Mouse (Mus musculus) heart, postnatal 4 days (tissue): ENCODE measurements around the gene Mt2. TPM values are rescaled to one million over a fixed set of nuclear protein-coding genes. Genes with fewer than 3 reads are reported as not detected.

Experiments
- DNase-seq: peaks from one replicate; pipeline ENCODE4 v3.0.0; 2021
- total RNA-seq, 2 experiments: library from RNA; stranded (reverse); gene quantifications; 2 replicates each; pipeline ENCODE4 v1.2.3; 2021

The Mt2 gene
- total RNA-seq, 2 experiments from 2014 or later = 35.5 to 37.4 TPM

DNA sequence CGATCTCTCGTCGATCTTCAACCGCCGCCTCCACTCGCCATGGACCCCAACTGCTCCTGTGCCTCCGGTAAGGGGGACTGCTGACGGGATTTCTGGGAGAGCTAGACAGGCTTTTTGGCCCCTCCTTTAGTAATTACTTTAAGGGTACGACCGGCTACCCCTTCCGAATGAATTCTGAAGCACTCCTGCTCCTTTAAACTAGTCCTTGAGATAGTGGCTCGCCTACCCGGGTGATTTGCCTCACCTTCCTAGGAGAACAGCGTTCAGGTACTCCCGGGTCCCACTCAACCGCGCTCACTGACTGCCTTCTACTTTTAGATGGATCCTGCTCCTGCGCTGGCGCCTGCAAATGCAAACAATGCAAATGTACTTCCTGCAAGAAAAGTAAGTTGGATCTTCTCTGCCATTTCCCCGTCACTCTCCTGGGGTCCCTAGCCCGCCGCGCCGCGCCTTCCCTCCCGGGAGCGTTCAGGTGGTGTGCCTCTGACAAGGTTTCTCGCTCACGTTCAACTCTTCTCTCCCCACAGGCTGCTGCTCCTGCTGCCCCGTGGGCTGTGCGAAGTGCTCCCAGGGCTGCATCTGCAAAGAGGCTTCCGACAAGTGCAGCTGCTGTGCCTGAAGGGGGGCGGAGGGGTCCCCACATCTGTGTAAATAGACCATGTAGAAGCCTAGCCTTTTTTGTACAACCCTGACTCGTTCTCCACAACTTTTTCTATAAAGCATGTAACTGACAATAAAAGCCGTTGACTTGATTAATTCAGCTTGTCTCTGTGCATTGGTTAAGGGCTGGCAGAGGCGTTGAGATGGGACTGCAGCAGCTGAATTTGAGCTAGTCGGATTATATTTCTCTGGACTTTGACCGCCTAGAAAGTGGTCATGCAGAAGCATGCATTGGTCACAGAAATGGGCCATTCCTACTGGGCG, 607 bp downstream of the Mt2 start:
- DNase-seq = no peak

DNA sequence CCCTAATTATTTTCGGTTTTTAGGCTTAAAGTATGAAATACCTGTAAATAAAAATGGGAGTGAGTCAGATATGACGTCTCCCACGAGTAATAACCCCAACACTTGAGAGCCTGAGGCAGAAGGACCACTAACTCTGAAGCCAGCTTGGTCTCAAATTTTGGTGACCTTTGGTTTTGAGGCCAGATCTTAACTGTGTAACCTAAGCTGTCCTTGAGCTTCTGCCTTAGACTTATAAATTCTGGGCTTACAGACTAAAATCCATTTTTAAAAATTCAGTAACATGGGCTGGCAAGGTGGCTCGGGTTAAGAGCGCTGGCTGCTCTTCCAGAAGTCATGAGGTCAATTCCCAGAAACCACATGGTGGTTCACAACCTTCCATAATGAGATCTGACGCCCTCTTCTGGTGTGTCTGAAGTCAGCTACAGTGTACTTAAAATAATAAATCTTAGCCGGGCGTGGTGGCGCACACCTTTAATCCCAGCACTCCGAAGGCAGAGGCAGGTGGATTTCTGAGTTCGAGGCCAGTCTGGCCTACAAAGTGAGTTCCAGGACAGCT, 1.5 kb downstream of the Mt2 start:
- DNase-seq = no peak

DNA sequence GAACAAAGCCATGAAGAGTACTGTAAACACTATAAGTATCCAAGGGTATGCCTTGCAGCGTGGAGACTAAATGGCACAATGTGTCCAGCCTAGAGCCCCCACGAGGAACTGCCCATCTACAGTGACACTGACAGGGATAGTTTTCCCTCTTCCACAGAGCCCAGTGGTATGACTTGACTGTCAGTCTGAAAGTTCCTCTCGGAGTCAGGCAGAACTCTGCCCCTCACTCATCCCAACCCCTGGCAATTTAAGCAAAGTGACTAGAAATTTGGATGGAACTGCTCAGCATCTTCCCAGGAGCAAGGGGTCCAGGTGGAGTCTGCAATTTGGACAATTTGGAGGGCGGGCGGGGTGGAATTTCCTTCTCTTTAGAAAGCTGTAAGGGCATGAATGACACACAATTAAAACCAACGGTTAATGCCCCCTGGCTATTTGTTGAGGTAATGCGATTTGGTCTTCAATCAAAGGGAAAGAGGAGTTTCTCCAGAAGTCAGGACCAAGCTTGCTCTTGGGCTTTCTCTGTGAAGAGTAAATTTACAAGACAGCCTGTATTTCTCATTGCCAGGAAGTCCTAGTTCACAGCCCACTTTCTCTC, 2.3 kb downstream of the Mt2 start:
- DNase-seq = no peak

DNA sequence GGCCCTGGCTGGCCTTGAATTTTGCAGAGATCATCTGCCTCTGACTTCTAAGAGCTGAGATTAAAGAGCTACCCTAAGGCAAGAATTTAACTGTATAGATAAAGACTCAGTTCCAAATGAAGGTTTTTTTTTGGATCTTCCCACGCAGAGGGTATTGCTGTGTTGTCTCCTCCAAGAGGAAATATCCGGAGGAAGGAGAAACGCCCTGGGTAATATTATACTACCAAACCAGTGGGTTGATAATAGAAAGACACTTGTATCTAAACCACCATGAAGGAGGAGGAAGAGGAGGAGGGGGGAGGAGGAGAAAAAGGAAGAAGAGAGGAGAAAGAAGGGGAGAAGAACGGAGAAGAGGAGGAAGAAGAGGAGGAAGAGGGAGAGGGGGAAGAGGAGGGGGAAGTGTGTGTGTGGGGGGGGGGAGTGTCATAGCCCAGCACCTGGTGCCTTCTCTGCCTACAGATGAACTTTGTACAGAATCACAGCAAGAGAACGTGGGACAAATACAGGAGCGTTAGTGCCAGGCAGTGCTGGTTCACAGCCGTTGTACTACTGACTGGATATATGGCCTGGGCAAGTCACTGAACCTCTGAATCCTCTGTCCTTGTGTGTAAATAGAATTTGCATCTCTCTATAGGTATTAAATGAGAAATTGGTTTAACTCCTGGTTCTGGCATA, 5.4 kb downstream of the Mt2 start:
- no peak for DNase-seq

DNA sequence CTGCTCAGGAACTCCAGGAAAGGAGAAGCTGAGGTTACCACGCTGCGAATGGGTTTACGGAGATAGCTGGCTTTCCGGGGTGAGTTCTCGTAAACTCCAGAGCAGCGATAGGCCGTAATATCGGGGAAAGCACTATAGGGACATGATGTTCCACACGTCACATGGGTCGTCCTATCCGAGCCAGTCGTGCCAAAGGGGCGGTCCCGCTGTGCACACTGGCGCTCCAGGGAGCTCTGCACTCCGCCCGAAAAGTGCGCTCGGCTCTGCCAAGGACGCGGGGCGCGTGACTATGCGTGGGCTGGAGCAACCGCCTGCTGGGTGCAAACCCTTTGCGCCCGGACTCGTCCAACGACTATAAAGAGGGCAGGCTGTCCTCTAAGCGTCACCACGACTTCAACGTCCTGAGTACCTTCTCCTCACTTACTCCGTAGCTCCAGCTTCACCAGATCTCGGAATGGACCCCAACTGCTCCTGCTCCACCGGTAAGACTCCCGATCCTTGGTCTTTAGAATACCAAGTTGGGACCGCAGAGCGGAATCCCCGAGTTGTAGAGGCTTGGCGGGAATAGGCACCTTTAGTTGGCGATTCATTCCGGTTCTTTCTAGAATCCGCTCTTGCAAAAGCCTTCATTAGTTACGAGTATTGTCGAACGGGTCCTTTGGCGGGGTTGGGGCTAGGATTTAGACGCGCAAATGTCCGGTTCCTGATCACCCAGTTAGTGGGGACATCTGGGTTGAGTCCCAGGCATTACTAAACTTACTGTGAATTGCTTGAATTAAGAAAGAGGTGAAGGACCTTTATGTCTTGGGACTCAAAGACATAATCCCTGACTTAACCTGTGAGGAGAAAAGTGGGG, 6.6 kb downstream of the Mt2 start, which contains the start of gene Mt1:
Mt1 (plus strand) TSS at position 226 of the 856 bp plus-strand sequence.
- peak; percentile 93 for DNase-seq

DNA sequence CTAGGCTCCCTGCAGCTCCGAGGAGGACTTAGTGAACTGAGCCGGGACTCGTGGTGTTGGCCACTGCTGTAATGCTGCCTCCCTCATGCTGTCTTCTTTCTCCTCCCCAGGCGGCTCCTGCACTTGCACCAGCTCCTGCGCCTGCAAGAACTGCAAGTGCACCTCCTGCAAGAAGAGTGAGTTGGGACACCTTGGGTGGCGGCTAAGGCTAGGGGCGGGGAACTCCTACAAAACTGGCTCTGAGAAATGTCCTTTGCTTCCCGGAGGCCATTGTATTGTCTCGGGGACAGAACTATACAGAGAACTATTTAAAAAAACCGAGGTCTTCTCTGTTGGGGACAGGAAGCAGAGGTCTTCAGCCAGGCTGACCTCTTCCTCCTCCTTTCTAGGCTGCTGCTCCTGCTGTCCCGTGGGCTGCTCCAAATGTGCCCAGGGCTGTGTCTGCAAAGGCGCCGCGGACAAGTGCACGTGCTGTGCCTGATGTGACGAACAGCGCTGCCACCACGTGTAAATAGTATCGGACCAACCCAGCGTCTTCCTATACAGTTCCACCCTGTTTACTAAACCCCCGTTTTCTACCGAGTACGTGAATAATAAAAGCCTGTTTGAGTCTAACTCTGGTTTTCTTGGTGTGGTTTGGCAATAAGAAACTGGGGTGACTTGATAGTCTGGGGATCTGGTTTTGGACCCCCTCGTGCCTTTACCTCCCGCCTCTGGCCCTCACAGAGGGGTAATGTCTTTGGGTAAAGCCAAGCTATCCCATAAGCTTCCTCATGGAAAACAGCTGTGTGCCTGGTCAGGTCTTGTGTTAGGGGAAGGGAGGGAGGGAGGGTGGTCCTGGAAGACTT, 7.5 kb downstream of the Mt2 start:
- DNase-seq = peak; percentile 35

DNA sequence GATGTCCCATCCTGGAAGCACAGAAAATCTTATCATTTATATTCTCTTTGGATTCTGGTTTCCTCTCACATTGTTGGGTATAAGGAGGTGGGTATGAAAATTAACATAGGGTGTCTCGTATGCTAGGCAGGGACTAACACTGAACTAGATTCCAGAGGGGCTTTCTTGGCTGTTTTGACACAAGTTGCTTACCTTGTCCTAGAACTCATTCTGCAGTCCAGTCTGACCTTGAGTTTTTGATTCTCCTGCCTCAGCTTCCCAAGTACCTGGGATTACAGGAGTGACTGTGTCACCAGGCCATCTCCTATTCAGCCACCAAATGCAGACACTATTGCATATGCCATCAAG, 8.1 kb downstream of the Mt2 start:
- DNase-seq = no peak

DNA sequence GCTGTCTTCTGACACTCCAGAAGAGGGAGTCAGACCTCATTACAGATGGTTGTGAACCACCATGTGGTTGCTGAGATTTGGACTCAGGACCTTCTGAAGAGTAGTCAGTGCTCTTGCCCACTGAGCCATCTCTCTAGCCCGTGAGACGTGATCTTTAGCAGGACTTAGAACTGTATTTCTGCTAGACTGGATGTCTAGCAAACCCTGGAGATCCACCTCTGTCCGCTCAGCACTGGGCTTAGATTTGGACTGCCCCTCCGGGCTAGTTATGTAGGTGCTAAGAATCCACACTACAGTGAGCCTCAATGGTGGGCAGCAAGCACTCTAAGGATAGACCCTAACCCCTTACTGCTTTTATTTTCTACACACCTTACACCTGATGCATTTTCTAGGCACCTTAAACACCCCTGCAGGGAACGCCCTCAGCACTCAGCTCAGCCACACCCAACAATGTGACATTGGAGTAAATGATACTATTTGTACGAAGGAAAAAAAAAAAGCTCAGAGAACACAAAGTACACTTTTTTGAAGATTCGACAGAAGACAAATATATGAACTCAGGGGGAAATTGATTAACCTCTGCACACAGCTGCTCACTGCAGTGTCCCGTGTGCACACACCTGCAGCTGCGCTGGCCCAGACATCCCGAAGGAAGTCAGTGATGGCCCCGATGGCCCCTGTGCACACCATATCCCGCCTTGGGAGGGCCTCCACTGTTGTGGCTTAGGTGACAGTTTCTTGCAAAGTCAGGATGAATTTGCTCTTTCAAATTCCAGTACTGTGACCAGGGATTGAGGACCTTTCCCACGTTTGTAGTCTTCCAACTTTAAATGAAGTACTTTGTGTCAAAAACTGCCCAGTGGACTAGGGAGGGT, 9.8 kb downstream of the Mt2 start:
- DNase-seq = no peak

DNA sequence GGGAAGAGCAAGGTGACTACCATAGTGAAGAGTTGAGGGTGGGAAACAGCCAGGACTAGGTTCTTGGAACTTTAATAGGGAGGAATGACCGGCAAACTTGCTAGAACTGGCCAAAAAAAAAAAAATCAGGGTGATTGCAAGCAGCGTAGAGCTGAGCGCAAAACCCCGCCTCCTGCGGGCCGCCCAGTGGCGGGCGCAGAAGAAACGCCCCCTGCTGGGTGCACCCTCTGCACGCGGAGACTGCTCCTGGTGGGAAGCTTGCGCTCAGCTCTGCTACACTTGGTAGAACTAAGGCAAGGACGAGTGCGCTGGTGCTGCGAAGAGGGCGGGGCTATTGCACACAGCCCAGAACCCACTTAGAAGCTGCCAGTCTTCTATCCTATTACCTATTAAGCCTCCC, 10.7 kb downstream of the Mt2 start:
- peak; percentile 85 for DNase-seq

DNA sequence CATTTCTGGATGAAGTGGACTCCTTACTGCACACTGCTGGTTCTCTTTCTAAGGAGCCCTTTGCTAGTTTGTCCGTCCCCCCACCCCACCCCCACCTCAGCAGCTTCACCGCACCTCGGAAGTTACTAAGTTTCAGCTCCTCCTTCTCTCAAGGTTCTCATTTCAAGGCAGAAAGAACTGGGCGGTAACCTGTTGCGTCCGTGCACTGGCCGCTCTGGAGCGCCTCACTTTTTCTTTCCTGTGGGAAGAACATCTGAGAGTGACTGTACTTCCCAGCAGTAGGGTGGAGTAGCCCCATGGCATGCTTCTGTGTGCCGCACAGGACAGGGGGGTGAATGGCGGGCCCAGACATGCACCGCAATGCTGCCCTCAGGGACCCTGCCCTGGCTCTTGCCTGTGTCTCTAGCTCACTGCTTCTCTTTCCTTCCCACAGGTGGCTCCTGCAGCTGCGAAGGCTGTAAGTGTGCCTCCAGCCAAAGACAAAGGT, 11.9 kb downstream of the Mt2 start:
- no peak for DNase-seq

DNA sequence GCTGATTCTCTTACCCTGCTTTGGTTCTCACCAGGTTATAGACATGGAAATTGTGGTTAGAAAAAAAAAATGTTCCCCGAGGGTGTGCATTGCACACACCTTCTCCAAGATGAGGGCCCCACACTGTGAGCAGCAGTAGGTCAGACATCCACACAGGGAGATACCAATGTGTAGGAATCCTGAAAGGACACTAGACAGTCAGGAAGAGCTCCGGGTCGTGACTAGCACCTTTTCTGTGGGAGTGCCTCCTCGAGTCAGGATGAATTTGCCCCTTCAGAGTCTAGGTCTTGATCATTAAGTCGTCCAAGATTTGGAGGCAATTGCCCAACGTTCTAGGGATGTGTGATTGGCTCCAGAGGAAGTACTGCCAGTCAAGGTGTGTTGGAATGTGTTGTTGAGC, 13.3 kb downstream of the Mt2 start:
- no peak for DNase-seq

DNA sequence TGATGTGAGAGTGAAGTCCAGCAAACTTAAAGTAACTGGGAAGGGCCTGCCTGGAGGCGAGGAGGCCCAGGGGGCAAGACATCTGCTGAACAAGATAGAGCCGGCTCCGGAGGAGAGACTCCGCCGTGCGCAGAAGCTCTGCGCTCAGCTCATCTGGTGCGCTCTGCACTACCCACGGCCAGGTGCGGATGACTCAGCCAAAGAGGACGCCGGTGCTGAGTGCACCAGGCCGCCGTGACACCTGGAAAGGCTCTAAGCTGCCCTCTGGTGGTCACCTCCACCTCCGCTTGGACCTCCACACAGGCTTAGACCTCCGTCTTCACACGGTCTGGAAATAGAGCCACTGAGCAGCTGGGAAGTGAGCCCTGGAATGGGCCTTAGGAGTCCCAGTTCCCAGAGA, 14.1 kb downstream of the Mt2 start:
- DNase-seq = peak; percentile 81

DNA sequence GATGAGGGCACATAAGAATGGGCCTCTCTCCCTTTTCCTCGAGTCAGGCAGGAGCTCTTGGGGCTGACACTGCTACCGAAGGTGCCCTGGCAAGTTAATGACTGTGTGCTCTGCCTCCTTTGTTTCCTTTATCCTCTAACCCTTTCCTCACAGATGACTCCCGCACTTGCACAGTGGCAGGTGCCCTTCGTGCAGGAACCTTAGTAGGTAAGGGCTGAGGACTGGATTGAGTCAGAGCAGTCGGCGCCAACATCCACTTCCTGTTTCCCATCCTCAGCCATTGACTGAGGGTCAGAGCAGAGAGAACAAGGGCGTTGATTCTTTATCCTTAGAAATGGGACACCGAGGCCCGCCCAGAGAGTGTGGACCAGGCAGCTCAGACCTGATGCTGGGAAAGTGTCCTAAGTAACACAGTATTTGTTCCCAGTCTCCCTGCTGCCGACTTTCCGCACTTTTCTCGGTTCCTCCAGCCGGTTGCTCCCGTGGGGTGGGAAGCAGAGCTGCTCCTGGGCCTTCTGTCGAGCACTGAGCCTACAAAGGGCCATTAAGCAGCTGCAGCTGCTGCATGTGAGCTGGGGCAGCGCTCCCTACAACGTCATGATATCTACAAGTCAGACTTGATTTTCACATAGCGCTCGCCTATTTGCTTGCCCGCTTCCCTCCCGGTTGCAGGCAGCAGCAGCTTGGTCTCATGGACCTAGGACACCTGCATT, 15.0 kb downstream of the Mt2 start:
- no peak for DNase-seq

DNA sequence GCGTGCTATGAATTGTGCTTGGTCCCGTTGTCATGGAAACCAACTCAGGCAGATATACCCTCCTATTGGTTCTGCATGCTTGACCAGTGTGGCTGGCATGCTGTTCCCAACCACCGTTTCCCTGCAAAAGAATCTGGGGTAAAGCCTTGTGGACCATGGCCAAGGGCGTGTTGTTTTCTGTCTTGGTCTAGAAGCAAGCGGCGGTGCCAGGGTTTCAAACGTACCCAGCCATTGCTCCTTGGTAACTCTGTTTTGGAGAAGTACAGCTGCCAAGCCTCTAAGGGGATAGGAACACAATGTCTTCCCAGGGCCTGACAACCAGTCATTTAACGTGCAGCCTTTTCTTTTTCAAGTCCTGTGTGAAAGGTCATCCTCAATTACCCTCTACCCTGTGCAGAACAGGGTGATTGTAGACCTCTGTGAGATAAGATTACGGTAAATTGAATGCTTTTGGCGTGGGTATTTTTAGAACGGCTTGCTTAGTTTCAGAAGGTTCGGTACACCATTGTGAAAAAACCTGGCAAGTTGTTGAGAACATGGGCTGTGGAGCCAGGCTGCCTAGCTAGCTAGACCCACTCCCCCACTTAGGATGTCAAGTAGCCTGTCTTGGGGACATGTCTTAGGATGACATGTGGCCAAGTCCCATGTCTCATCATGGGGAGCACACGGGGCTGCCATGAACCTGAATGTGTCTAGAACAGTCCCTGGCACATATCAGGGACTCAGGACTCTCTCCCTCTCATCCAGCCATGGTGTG, 17.0 kb downstream of the Mt2 start:
- DNase-seq = peak; percentile 29

DNA sequence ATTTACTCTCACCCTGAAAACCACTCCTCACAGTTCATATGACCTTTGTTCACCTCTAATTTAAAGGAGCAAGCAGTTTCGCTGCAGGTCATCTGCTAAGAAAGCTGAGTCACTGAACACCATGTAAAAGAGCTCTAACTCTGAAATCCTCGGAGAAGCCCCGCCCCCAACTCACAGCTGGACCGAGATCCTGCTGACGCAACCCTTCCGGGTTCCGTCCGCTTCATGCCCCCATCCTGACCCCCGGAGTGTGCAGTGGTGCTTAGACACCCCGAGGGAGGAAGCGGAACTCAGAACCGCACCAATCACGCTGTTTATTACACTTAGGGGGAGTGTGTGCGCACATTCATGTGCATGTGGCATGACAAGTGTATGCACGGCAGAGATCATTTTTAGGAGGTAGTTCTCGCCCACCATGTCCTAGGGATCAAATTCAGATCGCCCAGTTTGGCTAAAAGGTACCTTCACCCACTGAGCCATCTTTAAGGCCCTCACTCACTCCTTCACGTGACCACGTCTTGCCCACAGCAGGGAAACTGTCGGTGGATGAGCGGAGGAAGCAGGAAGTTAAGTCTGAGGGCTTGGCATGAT, 18.7 kb downstream of the Mt2 start:
- peak; percentile 78 for DNase-seq

DNA sequence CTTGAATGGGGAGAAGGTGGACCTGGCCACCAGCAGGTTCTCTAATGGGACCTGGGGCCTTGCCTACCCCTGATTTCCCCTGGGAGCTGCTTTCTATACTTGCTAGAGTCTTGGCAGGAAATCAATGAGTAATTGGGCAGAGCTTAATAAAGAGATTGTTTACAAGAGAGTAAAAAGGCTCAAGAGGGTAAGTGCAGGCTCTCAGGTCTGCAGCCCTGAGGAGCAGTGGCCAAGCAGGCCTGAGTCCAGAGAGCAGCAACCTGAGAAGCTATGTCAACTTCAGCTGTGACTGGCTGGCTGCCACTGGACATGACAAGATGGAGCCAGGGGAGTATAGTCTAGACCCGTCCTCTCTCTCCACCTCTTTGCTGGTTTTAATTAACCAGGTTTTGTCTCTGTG, 20.5 kb downstream of the Mt2 start:
- DNase-seq = no peak

DNA sequence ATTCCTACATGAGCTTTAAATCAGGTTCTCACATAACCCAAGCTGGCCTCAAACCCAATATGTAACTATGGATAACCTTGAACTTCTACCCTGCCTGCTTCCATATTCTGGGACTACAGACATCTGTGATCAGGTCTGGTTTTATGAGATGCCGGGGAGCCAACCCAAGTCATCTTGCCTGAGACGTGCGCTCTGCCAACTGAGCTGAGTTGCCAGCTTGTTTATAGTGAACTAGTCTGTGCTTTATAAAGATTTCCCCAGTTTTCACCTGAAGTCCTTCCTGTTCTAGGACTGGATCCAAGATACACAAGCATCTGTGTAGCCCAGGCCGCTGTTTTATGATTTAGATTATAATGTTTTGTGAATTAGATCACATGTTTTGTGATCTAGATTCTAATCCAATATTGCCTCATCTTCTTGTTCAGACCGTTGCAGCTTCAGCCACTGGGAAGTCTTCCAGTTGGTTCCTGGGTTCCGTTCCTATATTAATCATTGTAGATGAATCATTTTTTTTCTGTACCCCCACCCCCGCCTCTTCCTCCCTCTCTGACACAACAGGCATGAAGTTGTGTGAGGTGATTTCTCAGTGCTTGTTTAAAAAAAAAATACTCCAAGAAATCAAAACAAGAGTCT, 22.2 kb downstream of the Mt2 start:
- DNase-seq = no peak
